Mouse (Mus musculus) ZHBTc4 (cell line): Measurements from ENCODE around the gene Tet3.

ENCODE experiments used
- DNase-seq: peaks from one replicate; pipeline ENCODE4 v3.0.0-alpha.2; 2011; ENCODE audit warnings: low read depth, low spot score

The Tet3 gene

DNA sequence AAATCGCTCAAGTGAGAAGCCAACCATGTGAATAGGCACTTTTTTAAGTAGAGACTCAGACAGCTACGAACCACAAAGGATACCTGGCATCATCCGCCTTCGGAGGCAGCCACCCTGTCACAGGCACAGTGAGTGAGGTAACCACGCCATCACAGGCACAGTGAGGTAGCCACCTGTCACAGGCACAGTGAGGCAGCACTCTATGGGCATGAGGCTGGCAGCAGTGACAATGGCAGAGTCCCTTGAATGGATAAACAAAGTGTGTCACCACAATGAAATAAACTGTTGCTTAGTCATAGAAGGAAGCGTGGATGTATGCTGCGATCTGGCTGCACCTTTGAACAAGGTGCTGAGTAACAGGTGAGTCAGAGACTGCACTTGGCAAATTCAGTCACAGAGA lies 19.7 kb upstream of the Tet3 start:
- DNase-seq, result no peak

DNA sequence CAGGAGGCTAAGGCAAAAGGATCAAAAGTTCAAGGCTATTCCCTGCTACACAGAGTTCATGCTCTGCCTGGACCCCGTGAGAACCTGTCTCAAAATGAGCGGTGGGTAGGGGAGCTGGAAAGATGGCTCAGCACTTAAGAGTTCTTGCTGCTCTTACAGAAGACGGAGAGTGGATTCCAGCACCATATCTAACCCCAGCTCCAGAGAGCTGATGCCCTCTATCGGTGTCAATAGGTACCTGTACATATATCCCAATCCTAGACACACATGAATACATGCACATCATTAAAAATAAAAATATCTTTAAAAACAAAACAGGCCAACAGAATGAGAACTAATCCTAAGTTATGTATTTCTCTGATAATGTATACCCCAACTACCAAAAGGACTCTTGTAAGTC lies 19.3 kb upstream of the Tet3 start:
- peak; percentile 34 for DNase-seq

DNA sequence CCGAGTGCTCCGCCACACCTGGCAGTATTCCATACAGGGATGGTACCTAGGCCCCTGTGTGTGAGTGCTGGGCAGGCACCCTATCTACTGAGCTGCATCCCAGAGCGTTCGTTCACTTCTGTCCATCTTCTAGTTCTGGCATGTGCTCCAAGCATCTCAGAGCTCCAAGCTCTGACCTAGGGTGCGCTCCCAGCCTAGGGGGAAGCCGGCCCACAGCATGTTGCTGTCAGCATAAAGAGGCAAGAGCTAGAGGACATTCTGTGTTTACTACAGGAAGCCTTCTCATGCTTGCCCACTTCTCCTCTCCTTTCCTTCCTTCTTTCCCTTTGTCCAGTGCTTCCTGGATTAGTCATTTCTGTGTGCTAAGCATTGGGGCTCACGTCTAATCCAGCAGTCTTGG lies 16.5 kb upstream of the Tet3 start:
- no peak for DNase-seq

DNA sequence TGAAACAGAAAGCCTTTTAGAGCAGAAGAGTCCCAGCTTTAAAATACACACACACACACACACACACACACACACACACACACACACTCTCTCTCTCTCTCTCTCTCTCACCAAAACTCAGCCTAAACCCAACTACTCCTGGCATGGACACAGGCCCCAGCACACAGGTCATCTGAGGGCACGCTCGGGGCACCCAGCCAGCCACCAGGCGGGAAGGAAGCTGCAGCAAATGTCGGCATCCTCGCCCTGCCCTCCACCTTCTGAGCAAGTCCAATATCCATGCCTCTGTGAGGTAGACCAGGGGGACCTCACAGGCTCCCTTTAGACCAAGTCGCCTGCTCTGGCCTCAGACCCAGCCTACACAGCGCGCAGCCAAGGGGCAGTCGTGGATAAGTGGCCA lies 14.4 kb upstream of the Tet3 start:
- DNase-seq, result no peak

DNA sequence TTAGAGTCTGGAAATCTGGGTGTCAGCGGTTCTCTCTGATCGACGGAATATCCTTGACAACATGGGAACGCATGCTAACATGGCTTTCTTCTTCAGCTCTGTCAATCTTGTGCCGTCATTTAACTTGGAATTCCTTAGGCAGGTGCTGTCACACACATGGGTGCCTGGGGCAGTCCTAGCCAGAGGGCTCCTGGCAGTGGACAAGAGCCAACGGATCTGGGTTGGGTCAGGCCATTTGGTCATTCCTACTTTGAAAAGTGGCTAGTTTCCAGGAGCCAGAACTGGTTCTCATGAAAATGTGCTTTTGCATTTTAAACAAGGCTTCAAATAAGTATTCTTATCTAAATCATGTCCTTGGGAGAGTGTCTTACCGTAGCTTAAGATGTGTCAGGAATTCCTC lies 12.9 kb upstream of the Tet3 start:
- no peak for DNase-seq

DNA sequence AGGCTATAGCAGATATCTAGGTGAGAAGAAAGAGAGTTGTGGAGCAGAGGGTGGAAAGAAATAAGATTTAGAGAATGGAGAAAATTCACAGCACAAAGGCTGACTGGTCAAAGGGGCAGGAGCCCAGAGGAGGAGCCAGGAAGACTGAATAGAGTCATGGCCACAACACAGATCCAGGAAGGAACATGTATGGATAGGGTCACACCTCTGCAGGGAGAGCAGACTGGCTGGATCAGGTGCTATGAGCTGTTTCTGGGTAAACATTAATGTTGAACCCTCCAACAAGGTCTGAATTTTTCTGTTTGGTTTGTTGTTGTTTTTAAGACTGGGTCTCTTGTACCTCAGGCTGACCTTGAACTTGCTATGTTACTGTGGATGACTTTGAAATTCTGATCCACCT lies 5.1 kb upstream of the Tet3 start:
- DNase-seq, result no peak

DNA sequence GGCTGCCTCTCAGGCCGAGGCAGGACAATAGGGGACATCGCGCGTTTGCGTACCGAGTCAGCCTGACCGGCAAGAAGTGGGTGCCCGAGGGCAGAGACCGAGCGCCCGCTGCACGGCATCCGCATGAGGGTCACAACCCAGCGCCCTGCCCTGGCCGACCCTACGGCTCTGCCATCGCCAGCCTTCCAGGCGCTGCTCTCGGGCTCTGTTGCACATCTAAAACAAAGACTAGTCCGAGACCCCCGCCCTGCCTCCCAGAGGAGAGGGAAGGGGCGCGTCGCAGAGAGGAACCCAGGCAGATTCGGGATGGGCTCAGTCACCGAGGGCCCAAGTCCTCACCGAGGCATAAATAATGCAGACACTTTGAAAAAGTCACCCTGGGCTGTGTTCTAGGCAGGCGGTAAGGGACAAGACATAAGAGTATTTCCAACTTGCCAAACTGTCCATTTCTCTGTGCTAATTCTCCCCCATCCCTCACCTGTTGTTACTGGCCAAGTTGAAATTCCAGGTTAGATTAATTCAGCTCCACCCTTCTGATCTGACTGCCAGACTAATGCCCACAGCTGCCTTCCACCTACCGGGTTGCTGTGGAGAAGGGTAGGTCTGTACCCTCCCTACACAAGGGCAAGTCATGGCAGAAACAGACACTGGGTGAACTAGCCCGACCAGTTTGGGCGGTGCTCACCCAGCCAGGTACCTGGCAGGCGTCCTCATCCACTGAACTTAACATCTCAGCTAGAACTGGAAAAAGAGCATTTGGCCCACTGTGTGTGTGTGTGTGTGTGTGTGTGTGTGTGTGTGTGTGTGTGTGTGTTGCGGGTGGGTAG lies 1.7 kb downstream of the Tet3 start:
- peak; percentile 42 for DNase-seq

DNA sequence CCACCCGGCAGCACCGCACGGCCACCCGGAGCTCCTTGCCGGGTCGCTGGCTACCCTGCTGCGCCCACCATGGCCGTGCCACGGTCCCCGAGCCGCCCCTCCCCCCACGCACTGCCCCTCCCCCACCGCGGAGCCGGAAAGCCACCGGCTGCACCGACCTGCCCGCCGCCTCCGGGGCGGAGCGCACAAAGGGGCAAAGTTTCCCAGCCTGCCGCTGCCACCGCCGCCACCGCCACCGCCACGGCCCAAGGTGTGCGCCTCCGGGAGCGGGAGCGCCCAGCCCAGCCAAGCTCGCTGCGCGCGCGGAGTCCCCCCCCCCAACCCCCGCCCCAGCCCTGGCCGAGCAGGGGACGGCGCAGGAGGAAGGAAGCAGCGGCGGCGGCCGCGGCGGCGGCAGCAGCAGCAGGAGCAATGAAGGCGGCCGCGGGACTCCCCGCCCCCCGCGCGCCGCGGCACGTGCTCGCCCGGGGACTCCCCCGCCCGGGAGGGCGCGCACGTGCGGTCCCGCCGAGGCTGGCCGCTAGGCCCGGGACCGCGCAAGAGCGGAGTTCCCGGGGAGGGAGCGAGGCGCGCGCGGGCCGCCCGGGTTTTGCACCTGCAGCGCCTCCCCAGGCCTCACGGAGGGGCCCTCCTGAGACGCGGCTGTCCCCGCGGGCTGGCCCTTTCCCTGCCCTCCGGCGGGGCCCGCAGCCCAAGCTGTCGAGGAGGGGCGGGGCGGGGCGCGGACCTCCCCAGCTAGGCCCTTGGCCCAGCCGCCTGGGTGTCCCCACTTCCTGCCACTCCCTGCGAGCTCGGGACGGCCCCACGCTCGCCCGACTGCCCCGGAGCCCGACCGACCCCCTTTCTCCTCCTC lies 2.5 kb downstream of the Tet3 start:
- DNase-seq, result peak; percentile 64

DNA sequence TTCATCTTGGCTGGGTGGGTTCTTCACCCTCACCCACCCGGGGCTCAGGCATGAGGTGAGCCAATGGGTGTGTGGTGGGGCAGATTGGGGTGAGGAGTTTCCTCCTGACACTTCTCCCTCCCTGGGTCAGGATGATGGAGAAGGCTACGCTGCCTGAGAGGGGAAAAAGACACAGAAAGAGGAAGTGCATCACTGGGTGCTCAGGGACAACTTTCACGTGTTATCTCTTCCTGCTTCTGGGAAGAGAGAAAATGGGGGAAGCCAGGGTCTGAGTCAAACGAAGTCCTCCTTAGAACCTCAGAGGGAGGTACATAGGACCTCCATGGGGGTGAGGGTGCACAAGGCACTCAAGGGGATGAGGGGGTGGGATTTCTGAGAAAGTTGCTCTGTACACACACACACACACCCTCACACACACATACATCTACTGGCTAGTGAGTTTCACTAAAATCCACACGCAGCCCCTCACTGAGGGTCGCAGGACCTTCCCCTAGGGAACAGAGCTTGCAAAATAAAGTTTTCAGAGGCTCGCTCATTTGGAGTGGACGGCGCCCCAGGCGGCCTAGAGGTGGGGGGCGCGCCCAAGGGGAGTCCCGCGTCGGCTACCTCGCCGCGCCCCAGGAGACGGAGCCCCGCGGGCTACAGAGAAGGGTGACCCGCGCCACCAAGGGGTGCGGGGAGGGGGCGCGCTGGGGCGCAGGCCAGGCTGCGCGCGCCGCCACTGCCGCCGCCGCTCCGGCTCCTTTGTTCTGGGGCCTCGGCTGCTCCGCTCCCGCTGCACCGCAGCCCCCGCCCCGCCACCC lies 3.4 kb downstream of the Tet3 start:
- DNase-seq, result peak; percentile 20

DNA sequence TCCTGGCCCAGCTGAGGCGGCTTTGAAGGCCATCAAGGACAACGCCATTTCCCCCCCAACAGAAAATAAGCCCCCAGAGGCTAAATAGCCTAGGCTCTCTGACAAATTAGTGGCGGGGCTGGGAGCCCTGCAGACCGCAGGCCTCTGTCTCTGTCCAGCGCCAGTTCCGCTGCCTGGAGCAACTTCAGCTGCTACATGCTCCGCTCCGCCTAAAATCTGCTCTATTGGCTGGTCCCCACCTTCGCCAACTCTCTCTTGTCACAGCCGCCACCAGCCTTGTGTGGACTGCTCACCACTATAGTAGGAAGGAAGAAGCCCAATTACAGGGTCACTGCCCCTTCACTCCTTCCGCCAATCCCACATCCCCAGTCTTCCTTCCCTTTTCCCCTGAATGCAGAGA lies 5.2 kb downstream of the Tet3 start:
- DNase-seq, result peak; percentile 35

DNA sequence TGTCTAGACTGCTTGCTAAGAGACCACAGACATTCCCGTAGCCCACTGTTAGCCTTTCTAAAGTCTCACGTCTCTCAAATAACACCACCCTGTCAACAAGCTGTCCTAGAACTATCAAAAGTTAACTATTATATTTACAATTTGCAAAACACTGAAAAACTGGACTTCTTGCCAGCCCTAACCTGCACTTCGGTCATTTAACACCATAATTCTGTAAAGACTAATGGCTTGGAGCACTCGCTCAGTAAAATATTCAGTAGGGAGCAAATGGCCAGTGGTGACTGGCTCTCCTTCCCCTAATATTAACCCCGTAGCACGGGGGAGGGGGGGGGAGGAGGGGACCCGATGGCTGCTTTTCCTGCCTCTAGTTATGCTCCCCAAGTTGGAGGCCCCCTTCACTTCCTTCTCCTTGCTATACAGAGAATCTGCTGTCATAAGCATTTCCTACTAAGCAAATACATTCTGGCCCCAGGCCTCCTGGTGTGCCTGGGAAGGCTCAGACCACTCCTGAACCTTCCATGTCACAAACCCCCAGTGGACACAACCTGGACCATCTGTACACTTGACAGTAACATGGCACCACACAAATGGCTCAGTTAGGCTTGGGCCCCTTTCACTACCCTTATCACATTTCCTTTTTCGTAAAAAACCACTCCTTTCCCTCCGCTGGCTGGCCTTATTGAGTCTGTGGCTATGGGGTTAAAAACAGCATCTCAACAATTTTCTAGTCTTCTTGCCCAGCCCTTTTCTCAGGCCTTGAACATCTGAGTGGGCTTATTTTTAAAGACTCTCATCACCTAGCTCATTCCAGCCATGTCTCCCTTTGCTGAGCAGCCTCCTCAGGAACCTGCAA lies 8.2 kb downstream of the Tet3 start:
- no peak for DNase-seq

DNA sequence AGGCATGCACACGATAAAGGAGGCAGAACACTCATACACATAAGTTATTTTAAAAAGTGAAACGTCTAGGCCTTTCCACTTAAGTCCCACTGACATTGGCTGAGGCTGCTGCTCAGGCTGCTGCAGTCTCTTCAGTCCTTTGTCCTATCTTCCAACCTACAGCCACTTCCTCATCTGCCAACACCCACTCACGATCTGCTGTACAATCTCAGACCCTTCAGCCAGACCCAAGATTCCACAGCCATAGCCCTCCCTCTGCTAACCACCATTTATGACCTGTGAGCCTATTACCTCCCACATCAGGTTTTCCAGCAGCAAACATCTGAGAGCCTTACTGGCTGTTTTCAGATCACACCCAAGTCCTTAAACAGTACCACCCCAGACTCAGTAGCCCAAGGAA lies 9.4 kb downstream of the Tet3 start:
- no peak for DNase-seq

DNA sequence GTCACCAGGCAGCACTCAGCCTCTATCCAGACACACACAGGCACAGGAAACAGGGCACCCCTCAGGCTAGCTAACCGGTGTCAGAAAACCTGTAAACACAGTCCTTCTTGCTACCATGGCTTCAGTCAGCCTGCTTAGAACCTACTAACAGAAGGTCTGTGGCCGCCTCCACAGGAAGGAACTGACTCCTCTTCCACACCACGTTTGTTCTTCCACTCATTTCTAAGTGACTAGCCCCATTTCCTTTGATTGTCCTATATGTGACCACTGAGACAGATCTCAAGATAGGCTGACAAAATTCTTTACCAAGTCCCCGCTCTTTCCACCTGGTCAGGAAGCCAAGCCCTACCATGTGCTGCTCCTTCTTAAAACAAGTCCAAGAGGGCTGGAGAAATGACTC lies 10.0 kb downstream of the Tet3 start:
- no peak for DNase-seq

DNA sequence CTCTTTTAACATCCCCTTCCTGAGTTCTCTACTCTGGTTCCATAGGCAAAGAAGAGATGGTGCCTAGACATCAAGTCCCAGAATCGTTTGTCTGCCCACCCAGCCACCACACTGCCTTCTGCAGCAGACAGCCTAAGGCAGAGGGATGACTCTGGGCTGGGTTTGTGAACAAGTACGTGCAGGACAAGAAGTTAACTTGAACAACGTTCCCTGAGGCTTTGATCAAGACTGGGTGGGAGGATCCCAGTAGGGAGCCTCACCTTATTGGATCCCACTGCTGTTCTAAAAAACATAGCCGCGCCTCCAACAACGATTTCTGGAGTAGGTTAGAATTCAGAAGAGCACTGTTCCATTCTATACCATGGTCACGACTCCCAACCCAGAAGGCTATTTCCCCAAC lies 11.9 kb downstream of the Tet3 start:
- no peak for DNase-seq

DNA sequence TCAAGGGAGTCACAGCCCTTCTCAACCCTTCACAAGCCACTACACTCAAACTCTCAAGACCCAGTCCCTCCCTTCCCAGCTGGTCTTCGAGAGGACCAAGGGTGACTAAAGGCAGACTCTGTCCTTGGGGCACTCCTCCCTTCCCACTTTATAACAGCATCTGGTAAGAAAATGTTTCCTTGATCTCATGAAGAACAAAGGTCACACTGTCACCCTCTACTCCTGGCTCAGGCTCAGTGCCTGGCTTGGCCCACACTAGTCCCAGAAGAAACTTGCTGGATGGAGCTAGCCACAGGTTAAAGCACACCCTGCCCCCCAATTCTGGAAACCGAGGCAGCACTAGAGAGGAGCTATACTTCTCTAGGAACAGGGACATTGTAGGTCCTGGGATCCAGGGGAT lies 13.1 kb downstream of the Tet3 start:
- DNase-seq, result no peak

DNA sequence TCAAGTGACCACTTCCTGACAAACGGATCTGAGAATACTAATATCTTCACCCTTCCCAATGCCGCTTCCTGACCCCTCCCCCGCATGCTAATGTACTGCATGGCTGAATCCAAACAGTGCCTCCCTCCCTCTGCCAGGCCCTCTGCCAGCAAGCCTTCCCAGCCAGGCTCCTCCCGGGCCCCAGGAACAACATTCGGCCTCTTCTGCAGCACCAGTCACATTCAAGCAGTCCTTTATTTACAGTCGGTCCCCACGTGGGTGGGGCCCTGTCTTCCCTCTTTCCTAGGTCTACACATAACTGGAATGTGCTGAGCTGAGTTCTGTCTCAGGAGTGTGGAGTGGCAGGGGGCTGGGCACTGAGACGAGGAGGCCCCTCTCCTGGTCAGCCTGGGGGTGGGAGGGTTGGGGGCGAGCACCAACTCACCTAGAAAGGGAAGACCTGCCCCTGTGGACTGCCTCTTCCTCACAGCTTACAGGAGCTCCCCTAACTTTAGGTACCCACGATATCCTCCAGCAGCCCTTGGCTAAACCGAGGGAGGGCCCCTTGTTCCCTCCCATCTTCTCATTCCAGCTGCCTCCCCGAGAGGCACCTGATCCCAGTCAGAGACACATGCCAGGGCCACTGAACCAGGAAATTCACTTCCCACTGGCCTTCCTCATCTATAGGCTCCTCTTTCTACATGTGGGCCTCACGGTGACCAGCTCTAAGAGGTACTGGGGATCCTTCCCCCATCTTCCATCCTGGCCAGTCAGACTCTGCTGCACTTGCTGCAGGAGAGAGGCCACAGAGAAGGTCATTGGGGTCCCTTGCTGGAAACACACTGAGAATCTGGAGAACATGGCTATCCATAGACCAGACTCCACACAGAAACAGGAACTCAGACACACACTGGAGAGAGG lies 15.2 kb downstream of the Tet3 start:
- DNase-seq, result no peak

DNA sequence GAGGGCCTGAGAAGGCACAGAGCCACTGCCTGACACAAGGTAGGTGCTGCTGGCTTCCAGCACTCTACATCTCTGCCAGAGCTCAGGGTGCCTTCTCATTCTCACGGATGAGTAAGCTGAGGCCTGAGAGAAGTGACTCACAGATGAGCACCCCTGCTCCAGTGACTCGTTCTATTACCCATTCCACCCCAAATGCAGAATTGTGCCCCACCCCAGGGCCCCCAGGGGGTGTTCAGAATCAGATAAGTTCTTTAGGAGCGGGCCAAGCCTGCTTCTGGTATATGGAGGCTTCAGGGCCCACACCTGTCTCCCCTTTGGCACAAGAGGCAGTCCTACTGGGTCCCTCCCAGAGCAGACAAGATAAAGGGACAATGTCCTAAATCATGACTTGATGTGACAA lies 16.2 kb downstream of the Tet3 start:
- no peak for DNase-seq

DNA sequence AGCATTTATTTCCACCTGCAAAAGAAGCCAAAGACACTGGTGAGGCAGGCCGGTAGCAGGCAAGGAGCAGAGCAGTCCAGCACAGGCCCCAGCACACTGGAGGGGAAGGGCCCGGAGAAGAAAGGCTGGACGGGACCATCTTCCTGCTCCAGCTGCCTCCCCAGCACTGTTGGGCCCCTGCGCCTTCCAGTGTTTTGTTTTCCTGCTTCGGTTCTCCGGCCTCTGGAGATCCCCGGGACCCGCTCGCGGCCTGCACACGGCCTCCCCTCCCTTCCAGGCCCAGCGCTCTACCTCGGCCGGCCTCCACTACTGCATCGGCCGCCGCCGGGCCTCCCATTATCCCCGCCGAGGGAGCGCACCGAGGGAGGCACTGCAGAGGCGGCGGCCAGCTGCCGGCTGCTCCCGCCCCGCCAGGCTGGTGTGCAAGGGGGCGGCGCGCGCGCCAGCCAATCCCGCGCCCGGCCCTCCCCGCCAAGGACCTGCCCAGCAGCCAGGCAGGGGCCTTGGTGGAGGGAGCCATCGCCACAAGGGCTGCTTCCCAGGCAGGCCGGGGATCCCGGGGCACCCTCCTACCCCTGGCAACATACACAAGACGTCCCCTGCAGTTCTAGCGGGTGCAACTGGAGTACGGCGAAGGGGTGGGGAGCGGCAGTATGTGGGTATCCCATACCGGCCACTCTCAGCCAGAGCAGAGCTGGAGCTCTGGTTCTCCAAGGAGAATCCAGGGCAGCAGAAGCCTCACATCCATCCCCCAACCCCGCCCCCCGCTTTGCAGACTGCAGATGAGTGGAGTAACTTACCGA lies 17.4 kb downstream of the Tet3 start:
- peak; percentile 82 for DNase-seq

DNA sequence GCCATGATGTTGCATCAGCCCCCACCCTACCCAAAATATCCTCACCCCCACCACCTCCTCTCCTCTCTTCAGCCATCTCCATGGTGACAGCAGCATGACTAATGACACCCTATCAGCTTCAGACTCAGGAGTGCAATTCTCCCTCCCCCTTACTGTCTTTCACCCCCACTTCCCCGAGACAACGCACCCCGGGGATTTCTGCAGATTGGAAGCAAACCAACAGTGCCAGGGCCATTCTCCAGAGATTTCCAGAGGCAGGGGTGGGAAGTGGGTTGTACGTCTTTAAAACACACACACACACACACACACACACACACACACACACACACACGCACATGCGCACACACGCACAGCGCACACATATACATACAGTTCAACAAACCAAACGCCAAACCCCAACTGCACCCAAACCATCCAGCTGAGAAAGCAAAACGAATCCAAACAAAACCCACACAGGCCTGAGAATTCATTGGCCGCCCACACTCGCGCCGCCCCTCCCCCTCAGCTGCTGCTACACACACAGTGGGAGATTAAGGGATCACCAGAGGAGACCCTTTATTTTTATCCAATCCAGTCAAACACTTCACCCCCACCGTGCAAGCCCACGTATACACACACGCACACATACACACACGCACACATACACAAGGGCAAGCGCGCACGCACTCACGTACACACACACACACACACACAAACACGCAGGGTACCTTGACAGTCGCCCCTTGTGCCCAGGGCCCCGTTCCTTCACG lies 18.2 kb downstream of the Tet3 start:
- peak; percentile 51 for DNase-seq
